Mouse (Mus musculus): ENCODE measurements around the gene Rin1.

GRCm38 (mm10) chr19:5050047-5050905 lies at the start of gene Rin1:
- TF ChIP-seq TAL1 (IDR thresholded peaks at IDR 0.05; ENCODE audit: low read length) = no peak
- TF ChIP-seq GATA1 (IDR thresholded peaks at IDR 0.05; ENCODE audit: low read length) = no peak
